Mouse (Mus musculus) cerebellum, adult 2 months (tissue): Measurements from ENCODE around the gene Arsg.

Source experiments
- CTCF ChIP-seq: fragments of 200-500 bp; IDR thresholded peaks from 2 replicates; pipeline ENCODE4 v1.5.1; 2011; ENCODE audit warnings: low read depth, mild to moderate bottlenecking, control low read depth, low read length, moderate library complexity, borderline replicate concordance; ENCODE audit not compliant: insufficient read depth
- POLR2A ChIP-seq: fragments of 200-500 bp; IDR thresholded peaks from 2 replicates; pipeline ENCODE4 v1.6.1; 2011; ENCODE audit warnings: low read length, control low read depth, borderline replicate concordance; ENCODE audit not compliant: insufficient read depth

- TF ChIP-seq POLR2A (no peak), CTCF (no peak)
These were observed 88.3 kb downstream of the Arsg start for GRCm38 (mm10) chr11:109561445-109561844.
